Mouse (Mus musculus) embryonic facial prominence, embryonic 13.5 days (tissue): ENCODE results near the gene Gm49510. TPM values are rescaled to one million over a fixed set of nuclear protein-coding genes. Genes with fewer than 3 reads are reported as not detected.

Experiments
- ATAC-seq: fragments of 200-750 bp; cut with Nextera tagmentation; 2 replicates; pipeline ENCODE4 v1.8.0; 2017; ENCODE audit warnings: low read depth; ENCODE audit not compliant: insufficient number of reproducible peaks, insufficient read depth, low FRiP score, low TSS enrichment
- H3K27ac ChIP-seq: fragments of 300-500 bp; sonication (generic); 2 replicates; pipeline ENCODE4 v1.5.1; 2015; ENCODE audit warnings: moderate library complexity, mild to moderate bottlenecking, inconsistent platforms
- H3K27me3 ChIP-seq: fragments of 300-500 bp; sonication (generic); 2 replicates; pipeline ENCODE4 v1.6.1; 2015; ENCODE audit warnings: mild to moderate bottlenecking, inconsistent platforms
- H3K36me3 ChIP-seq: fragments of 300-500 bp; sonication (generic); 2 replicates; pipeline ENCODE4 v1.6.1; 2015; ENCODE audit warnings: mild to moderate bottlenecking, inconsistent platforms
- H3K4me1 ChIP-seq: fragments of 300-500 bp; sonication (generic); 2 replicates; pipeline ENCODE4 v1.6.1; 2015; ENCODE audit warnings: inconsistent platforms
- H3K4me2 ChIP-seq: fragments of 300-500 bp; sonication (generic); 2 replicates; pipeline ENCODE4 v1.6.1; 2015; ENCODE audit warnings: moderate library complexity, mild to moderate bottlenecking, inconsistent platforms
- H3K4me3 ChIP-seq: fragments of 300-500 bp; sonication (generic); 2 replicates; pipeline ENCODE4 v1.5.1; 2015; ENCODE audit warnings: mild to moderate bottlenecking, inconsistent platforms
- H3K9ac ChIP-seq: fragments of 300-500 bp; sonication (generic); 2 replicates; pipeline ENCODE4 v1.6.1; 2015; ENCODE audit warnings: mild to moderate bottlenecking, inconsistent platforms
- H3K9me3 ChIP-seq: fragments of 300-500 bp; sonication (generic); 2 replicates; pipeline ENCODE4 v1.6.1; 2016; ENCODE audit warnings: inconsistent platforms
- WGBS: fragments of 180-500 bp; shearing (Covaris S2); methylation state at CpG from one replicate; pipeline ENCODE4 v1.1.7; 2015; ENCODE audit warnings: mixed read lengths; 5-methylcytosine and 5-hydroxymethylcytosine counted together
- polyA plus RNA-seq: library from polyadenylated mRNA; unstranded; fragments of >200 nt; fragmentation: Nextera tagmentation; extraction: Ambion mirVana; gene quantifications from 2 replicates; pipeline ENCODE4 v1.2.1, GENCODE M21; 2015

Gene Gm49510
- polyA plus RNA-seq, 1 experiment from 2014 or later = 0.18 TPM

DNA sequence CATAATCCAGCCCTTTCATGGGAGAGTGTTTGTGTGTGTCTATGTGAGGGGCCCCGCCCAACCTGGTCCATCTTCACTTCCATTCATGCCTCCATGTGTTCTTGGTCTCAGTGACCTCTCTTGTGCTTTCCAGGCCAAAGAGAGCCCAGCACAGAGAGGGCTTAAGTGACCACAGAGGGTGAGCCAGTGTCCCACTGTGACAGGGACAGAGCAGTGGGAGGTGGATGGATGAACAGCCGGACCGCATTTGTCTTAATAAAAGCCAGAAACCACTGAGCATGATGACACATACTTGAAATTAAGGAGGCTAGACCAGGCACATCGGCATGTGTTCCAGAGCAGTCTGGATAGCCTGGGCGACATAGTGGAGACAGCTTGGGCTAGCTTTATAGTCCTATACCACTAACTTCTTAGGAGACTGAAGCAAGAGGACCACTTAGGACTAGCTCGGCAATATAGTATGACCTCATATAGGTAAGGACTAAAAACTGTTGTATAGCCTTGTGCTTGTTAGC is 30.8 kb downstream of the Gm49510 start:
- Histone ChIP-seq H3K9ac (no peak overlapping the region), H3K4me1 (peaks cover 54% of the 10 kb centered on the region), H3K4me2 (0 out of 2 replicates have a peak overlapping the region, but pooled peaks have one; percentile 11), H3K36me3 (peaks cover 19% of the 10 kb centered on the region), H3K27me3 (no peaks in the 10 kb centered on the region), H3K4me3 (no peak overlapping the region), H3K9me3 (no peaks in the 10 kb centered on the region), H3K27ac (peak overlapping the region; percentile 39; the same call in 1 of the 2 replicates)
- ATAC-seq = no peak
- WGBS = 74% methylated on average over 6 of the region's 6 CpGs

DNA sequence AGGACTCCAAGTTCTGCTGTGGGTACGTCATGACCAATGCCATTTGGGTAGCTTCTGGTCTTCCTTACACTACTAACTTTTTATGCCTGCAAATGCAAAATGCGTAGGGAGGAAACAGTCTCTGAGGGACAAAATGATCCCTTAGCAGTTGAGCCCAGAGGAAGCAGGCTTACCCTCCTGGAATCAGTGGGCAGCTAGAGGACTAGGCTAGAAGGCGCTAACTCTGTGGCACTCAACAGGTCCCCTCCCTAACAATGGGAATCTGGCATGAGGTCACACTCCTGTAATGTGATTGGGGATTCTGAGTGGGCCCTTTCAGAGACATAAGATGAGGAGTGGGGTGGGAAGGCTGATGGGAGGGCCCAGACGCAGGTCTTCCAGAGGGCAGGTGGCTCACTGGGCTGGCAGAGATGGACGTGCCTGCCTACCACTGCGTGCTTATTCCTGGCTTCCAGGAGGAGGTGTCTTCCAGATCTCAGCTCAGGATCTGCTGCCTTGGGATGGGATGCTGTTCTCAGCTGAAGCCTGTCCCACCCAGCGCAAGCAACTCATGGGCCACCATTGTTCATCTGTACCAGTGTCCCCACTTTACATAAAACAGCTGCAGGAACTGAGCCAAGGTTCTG is 31.4 kb downstream of the Gm49510 start:
- H3K4me1 ChIP-seq = peaks cover 53% of the 10 kb centered on the region
- H3K36me3 ChIP-seq = peaks cover 19% of the 10 kb centered on the region
- H3K9ac ChIP-seq = no peak overlapping the region
- H3K4me2 ChIP-seq = no peak overlapping the region
- H3K27me3 ChIP-seq = no peaks in the 10 kb centered on the region
- no peak for ATAC-seq
- H3K4me3 ChIP-seq = no peak overlapping the region
- no peaks in the 10 kb centered on the region for H3K9me3 ChIP-seq
- H3K27ac ChIP-seq = peak overlapping the region; percentile 28; the same call in 1 of the 2 replicates
- 84% methylated on average over 7 of the region's 7 CpGs for WGBS

DNA sequence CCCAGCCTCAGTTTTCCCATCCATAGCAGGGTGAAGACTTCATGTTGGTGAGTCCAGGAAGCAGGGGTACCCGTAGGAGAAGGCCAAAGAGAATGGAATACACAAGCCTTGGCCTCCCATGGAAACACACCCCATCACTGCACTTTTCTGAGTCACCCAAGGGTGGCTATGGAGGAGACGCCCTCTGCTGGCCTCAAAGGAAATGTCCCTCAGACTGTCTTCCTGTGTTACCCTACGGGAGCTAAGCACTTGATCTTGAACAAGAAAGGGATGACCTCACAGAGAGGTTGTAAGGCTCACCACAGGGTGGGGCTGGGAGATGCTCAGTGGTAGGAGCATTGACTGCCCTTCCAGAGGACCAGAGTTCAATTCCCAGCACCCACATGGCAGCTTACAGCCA is 32.1 kb downstream of the Gm49510 start:
- H3K9me3 ChIP-seq = no peaks in the 10 kb centered on the region
- 26% methylated on average over 3 of the region's 3 CpGs for WGBS
- no peak for ATAC-seq
- no peaks in the 10 kb centered on the region for H3K27me3 ChIP-seq
- peaks cover 22% of the 10 kb centered on the region for H3K36me3 ChIP-seq
- no peak overlapping the region for H3K9ac ChIP-seq
- no peak overlapping the region for H3K4me2 ChIP-seq
- peak overlapping the region; percentile 28; the same call in 1 of the 2 replicates for H3K27ac ChIP-seq
- H3K4me3 ChIP-seq = no peak overlapping the region
- H3K4me1 ChIP-seq = peaks cover 53% of the 10 kb centered on the region

DNA sequence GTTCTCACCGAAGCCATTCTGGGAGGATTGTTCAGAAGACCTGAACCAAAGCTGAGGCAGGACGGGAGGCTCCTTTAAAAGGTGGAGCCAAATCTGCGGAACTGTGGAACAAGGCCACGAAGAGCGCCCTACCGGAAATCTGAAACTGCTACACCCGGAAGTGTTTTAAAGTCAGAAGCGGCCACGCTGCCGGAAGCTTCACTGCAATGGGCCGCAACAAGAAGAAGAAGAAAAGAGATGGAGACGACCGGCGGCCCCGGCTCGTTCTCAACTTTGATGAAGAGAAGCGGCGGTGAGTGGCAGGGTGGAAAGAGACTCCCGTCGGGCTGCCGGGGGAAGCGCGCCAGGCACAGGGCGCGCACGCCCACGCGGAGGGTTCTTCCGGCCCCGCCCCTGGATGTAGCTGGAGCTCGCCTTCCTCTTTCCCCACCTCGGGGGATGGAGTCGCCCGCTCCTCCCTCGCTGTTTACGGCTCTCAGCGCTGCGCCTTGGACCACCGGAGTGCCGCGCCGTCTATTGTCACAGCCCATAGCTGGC is 35.4 kb downstream of the Gm49510 start, which contains the start of gene Nol12:
Gene Nol12 (plus strand): TSS at position 150 of the 537 bp plus-strand sequence.
- ATAC-seq = peak; percentile 80
- Histone ChIP-seq H3K9me3 (no peaks in the 10 kb centered on the region), H3K9ac (peak within 1 kb of the TSS; percentile 82), H3K27ac (peak within 1 kb of the TSS; percentile 94), H3K27me3 (no peaks in the 10 kb centered on the region), H3K36me3 (peaks cover 47% of the 10 kb centered on the region), H3K4me3 (peak within 1 kb of the TSS; percentile 65), H3K4me1 (peaks cover 31% of the 10 kb centered on the region), H3K4me2 (peak within 1 kb of the TSS; percentile 80)
- under 1% methylated on average over 42 of the region's 42 CpGs for WGBS

DNA sequence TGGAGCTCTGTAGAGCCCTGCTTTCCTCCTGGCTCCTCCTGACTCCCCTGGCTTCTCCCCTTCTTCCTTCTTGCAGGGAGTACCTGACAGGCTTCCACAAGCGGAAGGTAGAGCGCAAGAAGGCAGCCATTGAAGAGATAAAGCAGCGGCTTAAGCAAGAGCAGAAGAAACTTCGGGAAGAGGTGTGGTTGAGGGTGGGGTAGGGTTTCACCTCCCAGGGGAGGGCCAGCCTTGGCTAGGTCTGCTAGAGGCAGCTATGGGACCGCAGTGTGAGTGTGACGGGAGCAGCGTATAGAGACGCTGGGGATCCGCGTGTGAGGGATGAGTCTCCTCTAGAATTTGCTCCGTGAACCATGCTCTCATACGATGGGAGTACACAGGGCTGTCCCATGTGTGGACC is 36.9 kb downstream of the Gm49510 start:
- Histone ChIP-seq H3K4me3 (peak overlapping the region; percentile 65; the same call in 1 of the 2 replicates), H3K9ac (peak overlapping the region; percentile 82; the same call in 1 of the 2 replicates), H3K27ac (no peak overlapping the region), H3K27me3 (no peaks in the 10 kb centered on the region), H3K4me1 (peaks cover 20% of the 10 kb centered on the region), H3K9me3 (no peaks in the 10 kb centered on the region), H3K36me3 (peaks cover 51% of the 10 kb centered on the region), H3K4me2 (peak overlapping the region; percentile 80; the same call in 1 of the 2 replicates)
- no peak for ATAC-seq
- 89% methylated on average over 12 of the region's 12 CpGs for WGBS

DNA sequence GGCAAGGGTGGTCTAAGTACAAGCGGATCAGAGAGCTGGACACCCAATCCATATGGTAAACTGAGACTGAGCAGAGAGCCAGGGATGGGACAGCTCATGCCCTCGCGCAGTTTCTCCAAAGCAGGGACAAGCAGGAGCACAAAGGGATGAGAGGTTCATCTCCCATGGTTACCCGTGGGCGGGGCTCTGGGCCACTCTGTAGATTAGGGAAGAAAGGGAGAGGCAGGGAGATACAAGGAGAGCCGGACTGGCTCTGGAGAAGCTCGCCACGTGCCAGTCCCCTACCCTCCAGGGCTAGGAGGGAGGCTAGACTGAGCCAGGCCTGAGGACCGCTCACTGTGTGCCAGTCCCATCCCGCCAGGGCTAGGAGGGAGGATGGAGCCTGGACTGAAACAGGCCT is 37.8 kb downstream of the Gm49510 start:
- H3K9me3 ChIP-seq = no peaks in the 10 kb centered on the region
- 0 out of 2 replicates have a peak overlapping the region, but pooled peaks have one; percentile 27 for H3K9ac ChIP-seq
- peaks cover 57% of the 10 kb centered on the region for H3K36me3 ChIP-seq
- no peaks in the 10 kb centered on the region for H3K27me3 ChIP-seq
- WGBS = 91% methylated on average over 10 of the region's 10 CpGs
- peaks cover 18% of the 10 kb centered on the region for H3K4me1 ChIP-seq
- no peak overlapping the region for H3K4me3 ChIP-seq
- no peak overlapping the region for H3K4me2 ChIP-seq
- no peak overlapping the region for H3K27ac ChIP-seq
- no peak for ATAC-seq

DNA sequence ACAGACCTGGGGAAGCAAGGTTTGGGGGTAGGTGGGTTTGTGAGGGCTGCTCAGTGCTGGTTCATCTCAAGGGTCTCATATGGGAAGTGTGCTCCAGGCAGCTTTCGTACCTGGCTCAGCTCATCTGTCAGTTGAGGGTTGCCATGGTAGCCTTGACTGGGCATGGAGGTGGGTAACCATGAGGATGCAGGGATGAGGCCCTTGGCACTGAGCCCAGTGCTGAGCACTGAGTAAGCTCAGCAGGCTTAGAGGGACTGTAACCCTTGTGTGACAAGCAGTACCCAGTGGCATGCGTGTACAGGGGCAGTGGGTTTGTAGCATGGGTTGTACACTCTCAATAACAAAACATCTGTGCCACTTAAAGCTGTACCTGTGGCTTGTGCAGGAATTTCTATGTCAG is 38.5 kb downstream of the Gm49510 start:
- ATAC-seq = no peak
- Histone ChIP-seq H3K27ac (no peak overlapping the region), H3K4me2 (no peak overlapping the region), H3K9me3 (no peaks in the 10 kb centered on the region), H3K4me1 (peaks cover 23% of the 10 kb centered on the region), H3K4me3 (no peak overlapping the region), H3K36me3 (peaks cover 57% of the 10 kb centered on the region), H3K9ac (no peak overlapping the region), H3K27me3 (no peaks in the 10 kb centered on the region)
- 91% methylated on average over 2 of the region's 2 CpGs for WGBS

DNA sequence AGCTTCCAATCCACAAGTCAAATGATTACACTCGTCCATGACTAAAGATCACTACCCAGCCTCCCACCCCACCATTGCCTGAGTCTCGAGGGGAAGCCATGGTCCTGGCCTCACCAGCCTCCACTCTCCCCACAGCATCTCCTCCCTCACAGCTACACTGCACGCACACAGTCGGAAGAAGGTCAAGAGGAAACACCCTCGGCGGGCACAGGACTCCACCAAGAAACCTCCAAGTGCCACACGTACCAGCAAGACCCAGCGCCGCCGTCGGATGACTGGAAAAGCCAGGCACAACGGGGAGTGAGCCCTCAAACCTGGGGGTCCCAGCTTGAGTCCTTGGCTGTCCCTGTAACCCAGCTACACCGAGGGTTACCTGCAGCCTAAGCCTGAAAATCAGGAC is 40.9 kb downstream of the Gm49510 start:
- WGBS = 94% methylated on average over 13 of the region's 13 CpGs
- Histone ChIP-seq H3K4me3 (no peak overlapping the region), H3K27me3 (no peaks in the 10 kb centered on the region), H3K27ac (no peak overlapping the region), H3K36me3 (peaks cover 57% of the 10 kb centered on the region), H3K9me3 (no peaks in the 10 kb centered on the region), H3K4me2 (no peak overlapping the region), H3K9ac (no peak overlapping the region), H3K4me1 (peaks cover 19% of the 10 kb centered on the region)
- no peak for ATAC-seq

DNA sequence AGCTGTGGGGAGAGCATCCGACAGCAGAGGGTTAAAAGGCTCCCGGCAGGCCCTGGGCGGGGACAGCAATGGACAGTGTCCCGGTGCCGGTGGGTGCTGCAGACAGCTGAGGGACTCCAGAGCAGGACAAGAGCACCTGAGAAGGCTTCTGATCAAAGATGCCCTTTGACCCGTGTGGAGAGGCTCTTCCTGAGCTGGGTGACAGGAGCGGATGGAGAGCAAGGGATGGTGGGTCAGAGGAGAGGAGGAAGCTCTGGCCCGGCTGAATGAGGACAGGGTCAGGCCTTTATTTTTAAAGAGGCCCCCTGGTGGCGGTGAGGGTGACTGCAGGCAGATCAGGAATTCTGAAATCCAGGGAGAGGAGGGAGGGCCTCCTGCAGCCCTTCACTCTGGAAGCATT is 43.2 kb downstream of the Gm49510 start:
- Histone ChIP-seq H3K27ac (no peak overlapping the region; the same call in 1 of the 2 replicates), H3K9ac (peak overlapping the region; percentile 67), H3K36me3 (peaks cover 44% of the 10 kb centered on the region), H3K4me3 (peak overlapping the region; percentile 30), H3K27me3 (no peaks in the 10 kb centered on the region), H3K9me3 (no peaks in the 10 kb centered on the region), H3K4me2 (peak overlapping the region; percentile 56), H3K4me1 (peaks cover 13% of the 10 kb centered on the region; the same call in 1 of the 2 replicates)
- WGBS = 3% methylated on average over 9 of the region's 9 CpGs
- no peak for ATAC-seq

DNA sequence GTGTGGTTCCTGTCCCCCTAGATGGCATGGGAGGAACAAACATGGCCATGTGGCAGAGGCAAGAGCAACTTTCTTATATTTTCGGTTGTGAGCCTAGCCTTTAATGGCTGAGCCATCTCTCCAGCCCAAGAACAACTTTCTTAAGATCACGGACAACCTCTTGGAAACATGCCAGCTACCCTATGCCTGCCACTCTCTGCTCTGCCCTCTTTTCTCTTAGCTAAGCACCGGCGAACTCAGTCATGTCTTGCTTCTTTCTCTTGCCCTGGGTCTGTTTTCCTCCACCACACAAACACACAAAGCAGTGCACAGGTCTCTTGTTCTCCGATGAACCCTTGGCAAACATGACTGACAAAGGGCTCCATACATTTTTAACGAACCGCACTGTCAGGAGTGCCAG is 46.8 kb downstream of the Gm49510 start:
- no peak overlapping the region for H3K9ac ChIP-seq
- H3K4me3 ChIP-seq = no peak overlapping the region
- no peaks in the 10 kb centered on the region for H3K9me3 ChIP-seq
- no peaks in the 10 kb centered on the region for H3K27me3 ChIP-seq
- peaks cover 19% of the 10 kb centered on the region; the same call in 1 of the 2 replicates for H3K4me1 ChIP-seq
- WGBS = 78% methylated on average over 7 of the region's 7 CpGs
- H3K36me3 ChIP-seq = peaks cover 8% of the 10 kb centered on the region
- no peak for ATAC-seq
- H3K27ac ChIP-seq = no peak overlapping the region
- no peak overlapping the region for H3K4me2 ChIP-seq

DNA sequence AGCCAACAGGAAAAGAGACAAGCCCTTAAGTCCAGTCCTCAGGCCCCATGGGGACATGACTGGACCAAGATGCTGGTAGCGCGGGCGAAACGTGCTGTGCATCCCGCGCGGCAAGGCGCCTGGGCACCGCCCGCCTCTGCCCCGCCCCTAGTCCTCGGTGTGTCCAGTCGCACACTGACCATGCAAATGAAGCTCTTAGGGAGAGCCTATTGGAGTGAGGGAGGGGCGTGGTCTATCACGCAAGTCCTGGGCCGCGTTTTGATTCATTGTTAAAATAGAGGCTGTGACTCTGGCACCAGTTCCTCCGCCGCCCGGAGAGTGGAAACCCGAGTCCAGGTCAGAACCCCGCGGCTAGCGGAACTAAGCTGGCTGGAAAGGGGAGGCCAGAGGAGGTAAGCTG is 48.2 kb downstream of the Gm49510 start, which contains the start of gene Triobp:
Gene Triobp (plus strand): TSS at position 68 of the 400 bp plus-strand sequence.
- Histone ChIP-seq H3K4me2 (peak within 1 kb of the TSS; percentile 73), H3K27me3 (no peaks in the 10 kb centered on the region), H3K9ac (peak within 1 kb of the TSS; percentile 73), H3K4me1 (peaks cover 17% of the 10 kb centered on the region; the same call in 1 of the 2 replicates), H3K36me3 (peaks cover 8% of the 10 kb centered on the region; the same call in 1 of the 2 replicates), H3K27ac (peak within 1 kb of the TSS; percentile 49; the same call in 1 of the 2 replicates), H3K9me3 (no peaks in the 10 kb centered on the region), H3K4me3 (peak within 1 kb of the TSS; percentile 54)
- WGBS = under 1% methylated on average over 24 of the region's 24 CpGs
- ATAC-seq = peak; percentile 91
